Mouse (Mus musculus) left cerebral cortex, postnatal 25 days (tissue): Measurements from ENCODE around the gene Lefty1. TPM values are rescaled to one million over a fixed set of nuclear protein-coding genes. Genes with fewer than 3 reads are reported as not detected.
A peak's percentile ranks its signal among the peaks of the same experiment; 100 is the strongest.
"Not testable (repeated sequence)": the region's sequence is repeated elsewhere in the genome, so short reads cannot be mapped to it uniquely, and the experiment has no call there.

Experiments used
- DNase-seq, 2 experiments: peaks; one replicate each; pipeline ENCODE4 v3.0.0; 2022; ENCODE audit warnings: low spot score in 2 of 2, mixed read lengths in 1 of 2
- intact Hi-C: fragments of 180-260 bp; cut with DNase I; formaldehyde crosslinking; loops from one replicate; pipeline ENCODE4 v1.15.1; 2025
- total RNA-seq, 2 experiments: library from RNA; stranded (reverse); gene quantifications; 2 replicates each; pipeline ENCODE4 v1.2.3; 2021

Lefty1 gene
- total RNA-seq, 2 experiments from 2014 or later, result 0.44 to 0.89 TPM

DNA sequence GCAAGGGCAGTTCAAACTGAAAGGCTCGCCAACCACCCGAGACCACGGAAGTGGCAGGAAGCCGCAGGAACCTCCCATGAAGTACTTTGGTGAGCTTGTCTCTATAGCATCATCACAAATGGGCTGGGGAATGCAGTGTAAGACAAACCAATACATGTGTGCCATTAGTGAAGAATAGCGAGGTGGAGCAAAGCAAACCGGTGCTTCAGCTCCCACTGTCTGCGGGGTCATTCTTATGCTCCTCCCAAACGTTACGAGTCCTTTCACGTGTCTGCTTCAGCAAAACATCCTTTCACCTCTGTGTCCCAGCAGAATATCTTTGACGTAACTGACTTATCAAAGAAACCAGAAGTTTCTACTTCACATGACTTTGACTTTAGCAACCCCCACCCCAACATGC lies 18.4 kb upstream of the Lefty1 start:
- intact Hi-C loops, result no loop called here
- no peak for DNase-seq

- intact Hi-C loops, result no loop called here
- no peak for DNase-seq
Observed at GRCm38 (mm10) chr1:180917053-180917452, 17.8 kb upstream of the Lefty1 start.

DNA sequence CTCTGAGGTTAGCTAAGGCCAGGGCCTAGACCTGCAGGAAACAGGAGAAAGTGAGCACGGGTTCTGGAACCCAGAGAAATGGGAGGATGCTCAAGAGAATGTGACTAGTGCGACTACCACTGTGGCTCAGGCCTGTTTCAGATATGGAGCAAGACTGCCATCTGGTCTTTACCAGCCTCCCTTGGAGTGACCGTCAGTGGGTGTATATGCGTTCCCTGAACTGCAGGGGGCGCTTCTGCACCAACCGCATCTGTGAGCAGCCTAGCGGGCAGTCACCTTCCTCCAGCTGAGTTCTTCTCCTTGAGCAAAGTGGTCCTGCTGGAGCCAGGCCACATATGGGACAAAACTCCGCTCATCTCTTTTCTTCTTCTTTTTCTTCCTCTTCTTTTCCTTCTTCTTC lies 15.1 kb upstream of the Lefty1 start:
- intact Hi-C loops, result no loop called here
- no peak for DNase-seq

- DNase-seq, result no peak
- intact Hi-C loops, result no loop called here
Observed at GRCm38 (mm10) chr1:180922273-180923048, 12.4 kb upstream of the Lefty1 start.

GRCm38 (mm10) chr1:180924737-180925136 lies 10.1 kb upstream of the Lefty1 start:
- intact Hi-C loops, result no loop called here
- no peak for DNase-seq

DNA sequence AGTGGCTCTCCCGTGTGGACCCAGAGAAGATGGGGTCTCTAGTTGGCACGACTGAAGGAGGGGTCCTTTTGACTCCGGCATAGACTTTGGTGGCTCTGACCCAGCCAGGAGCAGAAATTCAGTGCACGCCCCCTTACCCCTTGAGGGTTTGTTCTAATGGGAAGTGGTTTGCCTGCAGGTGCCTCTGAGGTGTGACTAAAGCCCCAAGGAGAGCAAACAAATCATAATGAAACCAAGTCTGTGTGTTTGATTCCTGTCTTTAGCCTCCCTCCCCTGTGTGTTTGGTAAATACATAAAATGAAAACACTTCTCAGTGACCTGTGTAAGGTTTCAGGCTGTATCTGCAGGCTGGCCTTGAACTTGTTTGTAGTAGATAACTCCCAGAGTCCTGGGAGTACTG lies 8.5 kb upstream of the Lefty1 start:
- intact Hi-C loops, result no loop called here
- DNase-seq, result no peak

DNA sequence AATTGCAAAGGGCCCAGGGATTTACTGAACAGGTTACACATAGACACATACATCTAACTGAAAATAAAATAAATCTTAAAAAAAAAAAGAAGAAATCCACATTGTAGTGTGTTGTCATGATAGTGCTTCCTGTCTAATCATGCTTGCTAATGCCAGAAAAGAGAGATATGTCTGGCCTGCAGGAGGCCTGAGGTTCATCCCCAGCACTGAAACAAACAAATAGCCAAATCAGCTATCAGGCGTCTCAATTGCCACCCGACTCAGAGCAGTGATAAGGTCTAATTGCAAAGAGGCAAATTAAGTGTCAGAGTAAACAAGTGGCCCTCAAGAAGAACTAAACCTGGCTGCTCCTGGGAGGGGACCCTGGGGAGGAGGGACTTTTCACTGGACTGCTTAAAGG lies 5.2 kb upstream of the Lefty1 start:
- no peak for DNase-seq
- intact Hi-C loops, result no loop called here

DNA sequence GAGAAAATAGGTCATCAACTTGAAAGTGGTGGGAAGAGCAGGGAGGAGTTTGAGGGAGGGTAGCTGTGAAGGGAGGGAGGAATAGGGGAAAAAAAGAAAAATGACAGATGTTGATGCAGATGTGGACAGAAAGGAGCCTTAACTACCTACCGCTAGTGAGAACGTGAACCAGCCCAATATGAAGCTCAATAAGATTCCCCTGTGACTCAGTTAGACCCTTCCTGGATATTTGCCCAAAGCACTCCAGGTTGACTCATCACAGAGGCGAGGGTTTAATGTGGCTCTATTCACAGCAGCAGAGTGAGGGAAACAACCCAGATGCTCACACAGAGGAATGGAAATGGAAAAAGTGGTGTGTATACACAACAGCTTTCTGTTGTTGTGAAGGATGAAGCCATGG lies 3.7 kb upstream of the Lefty1 start:
- intact Hi-C loops, result no loop called here
- no peak for DNase-seq

- DNase-seq, result no peak
- intact Hi-C loops, result no loop called here
Observed at GRCm38 (mm10) chr1:180933659-180934058, 1.2 kb upstream of the Lefty1 start.

- DNase-seq, intact Hi-C loops: not testable (repeated sequence)
Observed at GRCm38 (mm10) chr1:180936610-180937398, 2.0 kb downstream of the Lefty1 start.

DNA sequence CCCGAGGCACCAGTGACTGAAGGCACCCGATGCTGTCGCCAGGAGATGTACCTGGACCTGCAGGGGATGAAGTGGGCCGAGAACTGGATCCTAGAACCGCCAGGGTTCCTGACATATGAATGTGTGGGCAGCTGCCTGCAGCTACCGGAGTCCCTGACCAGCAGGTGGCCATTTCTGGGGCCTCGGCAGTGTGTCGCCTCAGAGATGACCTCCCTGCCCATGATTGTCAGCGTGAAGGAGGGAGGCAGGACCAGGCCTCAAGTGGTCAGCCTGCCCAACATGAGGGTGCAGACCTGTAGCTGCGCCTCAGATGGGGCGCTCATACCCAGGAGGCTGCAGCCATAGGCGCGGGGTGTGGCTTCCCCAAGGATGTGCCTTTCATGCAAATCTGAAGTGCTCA lies 2.8 kb downstream of the Lefty1 start:
- intact Hi-C loops, DNase-seq: not testable (repeated sequence)

- intact Hi-C loops, DNase-seq: not testable (repeated sequence)
Observed at GRCm38 (mm10) chr1:180938781-180939180, 4.0 kb downstream of the Lefty1 start.

- intact Hi-C loops, result no loop called here
Observed at GRCm38 (mm10) chr1:180940776-180941460, 6.1 kb downstream of the Lefty1 start.

GRCm38 (mm10) chr1:180941726-180942125 lies 6.9 kb downstream of the Lefty1 start:
- intact Hi-C loops, result no loop called here
- no peak for DNase-seq

More at GRCm38 (mm10) chr1:180940776-180941460, 6.1 kb downstream of the Lefty1 start:
- no peak for DNase-seq

DNA sequence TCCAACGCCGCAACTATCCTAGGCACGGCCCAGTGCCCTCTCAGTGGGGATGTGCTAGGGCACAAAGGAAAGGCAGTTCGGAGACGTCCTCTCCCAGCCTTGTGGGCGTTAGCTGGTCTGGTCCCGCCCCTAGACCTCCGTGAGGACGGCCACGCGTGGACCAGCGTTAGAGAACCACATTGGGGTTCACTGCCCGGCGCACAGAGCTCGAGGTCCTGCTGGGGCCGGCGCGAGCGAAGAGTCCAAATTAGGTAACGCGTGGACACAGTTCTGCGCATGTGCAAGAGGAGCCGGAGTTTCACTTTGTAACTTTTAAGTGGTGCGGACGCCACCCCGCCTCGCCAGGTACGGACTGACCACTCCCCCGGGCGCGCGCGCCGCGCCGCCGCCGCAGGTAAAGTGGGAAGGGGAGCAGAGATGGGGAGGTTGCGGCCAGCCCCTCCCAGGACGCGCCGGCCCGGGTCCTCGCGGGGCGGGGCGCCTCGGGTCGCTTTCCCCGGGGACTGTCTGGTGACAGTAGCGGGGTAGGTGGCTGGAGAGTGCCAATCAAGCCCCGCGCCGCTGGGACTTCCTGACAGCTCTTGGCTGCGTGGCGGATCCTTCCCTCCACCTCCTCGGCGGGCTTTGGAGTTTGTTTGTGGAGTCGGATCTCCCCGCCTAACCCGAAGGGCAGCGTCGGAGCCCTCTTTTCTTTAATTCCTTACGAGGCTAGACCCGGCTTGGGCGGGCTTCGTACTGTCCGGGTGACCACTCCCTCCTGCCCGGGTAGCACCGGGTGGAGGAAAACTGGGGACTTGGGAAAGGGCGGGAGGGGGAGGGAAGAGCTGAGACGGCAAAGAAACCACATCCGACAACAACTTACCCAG lies 7.6 kb downstream of the Lefty1 start, which contains the start of gene Tmem63a:
Gene Tmem63a, plus strand, starts transcription at position 179 of the 866 bp plus-strand sequence.
- intact Hi-C loops, result no loop called here
- DNase-seq, result peak; percentile 36 to 41

DNA sequence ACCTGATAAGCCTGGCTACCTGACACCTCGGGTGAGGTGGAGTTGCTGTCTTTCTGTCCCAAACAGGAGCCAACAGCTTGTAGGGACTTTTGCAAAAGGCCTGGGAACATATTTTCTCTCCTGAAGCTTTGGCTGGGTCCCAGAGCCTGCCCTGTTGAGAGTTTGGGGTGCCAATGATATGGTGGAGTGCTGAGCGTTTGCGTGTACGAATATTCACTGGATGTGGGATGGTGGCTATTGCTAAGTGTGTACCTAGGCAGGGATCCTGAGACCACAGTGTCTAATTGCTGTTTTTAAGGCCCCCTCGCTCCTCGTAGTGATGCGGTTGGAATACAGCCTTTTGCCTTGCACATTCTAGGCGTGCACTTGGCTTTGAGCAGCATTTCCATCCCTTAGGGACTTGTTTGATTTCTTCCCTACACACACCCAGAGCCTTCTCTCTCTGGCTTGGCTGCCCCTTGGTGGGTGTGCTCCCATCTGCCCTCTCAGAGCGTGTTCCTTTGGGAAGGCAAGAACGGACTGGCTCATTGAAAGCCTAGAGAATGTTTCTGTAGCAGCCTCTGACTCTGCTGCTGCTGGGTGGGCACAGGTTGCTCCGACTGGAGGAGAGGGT lies 8.3 kb downstream of the Lefty1 start:
- intact Hi-C loops, result no loop called here
- DNase-seq, result no peak

GRCm38 (mm10) chr1:180943896-180944295 lies 9.1 kb downstream of the Lefty1 start:
- no peak for DNase-seq
- intact Hi-C loops, result no loop called here

GRCm38 (mm10) chr1:180944553-180944952 lies 9.7 kb downstream of the Lefty1 start:
- DNase-seq, result no peak
- intact Hi-C loops, result no loop called here
